Mouse (Mus musculus) heart, postnatal 14 days (tissue): ENCODE measurements at regions not wholly inside any gene's neighbourhood (a gene's known extent, or its start where the extent isn't known, plus 50 kb on each side); places are given as distances from the start of the nearest gene placed in this dataset.

ENCODE experiments used
- DNase-seq, 2 experiments: peaks; one replicate each; pipeline ENCODE4 v3.0.0; 2021 to 2022
- intact Hi-C: fragments of 180-260 bp; cut with DNase I; formaldehyde crosslinking; loops from one replicate; pipeline ENCODE4 v1.15.1; 2025

DNA sequence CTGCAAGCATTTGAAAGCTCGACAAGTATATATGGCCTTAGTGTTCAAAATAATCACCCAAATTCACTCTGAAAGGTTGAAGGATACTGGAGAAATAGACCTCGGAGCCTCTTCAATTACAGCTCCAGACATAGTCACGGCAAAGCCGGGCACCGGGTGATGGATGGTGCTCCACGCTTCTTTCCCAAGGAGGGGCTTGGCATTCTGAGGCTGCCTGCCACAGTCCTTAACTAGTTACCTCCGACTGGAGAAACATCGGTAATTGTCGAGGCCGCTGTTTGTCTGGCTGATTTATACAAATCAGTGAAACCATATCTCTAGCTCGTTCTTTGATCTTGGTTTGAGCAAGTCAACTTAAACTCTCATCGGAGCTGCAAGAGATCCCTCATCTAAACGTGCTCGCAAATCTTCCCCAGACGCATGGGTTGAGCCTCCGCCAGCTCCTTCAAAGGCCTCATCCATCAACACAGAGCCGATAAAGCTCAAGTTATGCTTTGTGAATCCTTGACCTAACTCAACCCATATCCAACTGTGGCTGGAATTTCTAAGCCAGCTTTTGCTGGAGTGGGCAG, 145.4 kb upstream of the Stx16 start:
- intact Hi-C loops: no loop called here
- DNase-seq: no peak

DNA sequence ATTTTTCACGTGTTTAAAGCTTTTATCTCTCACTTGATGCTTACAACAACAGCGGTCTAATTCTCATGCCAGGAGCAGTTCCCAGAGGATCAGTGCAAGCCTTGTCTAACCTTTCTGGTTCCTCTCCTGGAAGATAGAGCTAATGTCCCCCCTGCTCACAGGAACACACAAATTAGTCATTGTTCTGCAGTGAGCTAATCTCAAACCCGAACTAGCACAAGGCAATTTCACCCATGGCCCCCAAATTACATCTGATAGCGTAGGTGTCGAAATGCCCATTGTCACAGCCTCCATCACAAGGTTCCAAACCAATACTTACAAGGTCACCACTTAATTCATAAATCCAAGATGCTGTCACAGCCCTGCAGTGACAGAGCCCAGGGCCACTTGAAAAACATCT, 140.4 kb upstream of the Stx16 start:
- no peak for DNase-seq
- intact Hi-C loops: no loop called here

- DNase-seq: no peak
- intact Hi-C loops: no loop called here
These were observed 138.3 kb upstream of the Stx16 start for GRCm38 (mm10) chr2:173937531-173938439.

DNA sequence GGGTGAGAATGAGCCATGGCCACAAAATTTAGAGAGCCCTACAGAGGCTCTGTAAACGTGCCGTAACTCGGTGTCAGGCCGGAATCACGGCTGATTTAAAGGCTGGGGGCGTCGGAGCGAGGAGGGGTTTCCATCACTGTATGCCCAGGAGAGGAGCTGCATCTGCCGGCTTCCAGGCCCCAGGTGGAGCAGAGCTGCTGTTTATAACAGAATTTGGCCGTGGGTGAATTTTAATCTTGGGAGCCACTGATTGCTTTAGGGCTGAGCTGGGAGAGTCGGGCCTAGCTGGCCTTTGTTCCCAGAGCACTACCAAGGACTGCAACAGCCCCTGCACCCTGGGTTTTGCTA, 137.7 kb upstream of the Stx16 start:
- intact Hi-C loops: no loop called here
- no peak for DNase-seq

DNA sequence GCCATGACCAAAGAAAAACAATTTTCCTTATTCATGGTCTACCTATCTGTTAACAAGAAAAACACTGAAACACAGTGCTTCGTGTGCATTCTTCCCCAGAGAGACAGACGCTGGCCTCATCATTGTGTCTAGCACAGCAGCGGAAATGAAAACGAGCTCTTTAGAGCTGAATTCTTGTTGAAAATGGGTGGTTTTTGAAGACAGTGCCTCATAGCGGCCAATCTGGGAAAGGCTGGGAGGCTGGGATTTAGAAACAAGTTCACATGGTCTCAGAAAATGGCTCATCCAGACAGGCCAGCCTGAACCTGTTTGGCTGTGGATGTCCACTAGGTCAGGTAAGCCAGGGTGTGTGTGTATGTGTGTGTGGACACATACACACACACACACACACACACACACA, 130.7 kb upstream of the Stx16 start:
- DNase-seq: no peak
- intact Hi-C loops: no loop called here

DNA sequence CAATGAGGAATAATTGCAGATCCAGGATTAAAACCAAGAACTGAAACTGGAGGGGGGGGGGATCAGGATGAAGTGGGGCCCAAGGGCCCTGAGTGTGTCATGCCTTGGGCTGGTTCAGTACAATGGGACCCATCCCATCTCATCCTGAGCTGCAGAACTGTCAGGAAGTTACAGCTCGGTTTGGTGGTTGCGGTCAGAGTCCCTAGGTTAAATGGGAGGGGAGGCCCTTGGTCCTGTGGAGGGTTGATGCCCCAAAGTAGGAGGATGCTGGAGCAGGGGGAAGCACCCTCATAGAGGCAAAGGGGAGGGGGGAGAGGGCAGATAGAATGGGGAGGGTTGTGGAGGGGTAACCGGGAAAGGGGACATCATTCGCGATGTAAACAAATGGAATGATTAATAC, 127.5 kb upstream of the Stx16 start:
- intact Hi-C loops: no loop called here
- DNase-seq: no peak

DNA sequence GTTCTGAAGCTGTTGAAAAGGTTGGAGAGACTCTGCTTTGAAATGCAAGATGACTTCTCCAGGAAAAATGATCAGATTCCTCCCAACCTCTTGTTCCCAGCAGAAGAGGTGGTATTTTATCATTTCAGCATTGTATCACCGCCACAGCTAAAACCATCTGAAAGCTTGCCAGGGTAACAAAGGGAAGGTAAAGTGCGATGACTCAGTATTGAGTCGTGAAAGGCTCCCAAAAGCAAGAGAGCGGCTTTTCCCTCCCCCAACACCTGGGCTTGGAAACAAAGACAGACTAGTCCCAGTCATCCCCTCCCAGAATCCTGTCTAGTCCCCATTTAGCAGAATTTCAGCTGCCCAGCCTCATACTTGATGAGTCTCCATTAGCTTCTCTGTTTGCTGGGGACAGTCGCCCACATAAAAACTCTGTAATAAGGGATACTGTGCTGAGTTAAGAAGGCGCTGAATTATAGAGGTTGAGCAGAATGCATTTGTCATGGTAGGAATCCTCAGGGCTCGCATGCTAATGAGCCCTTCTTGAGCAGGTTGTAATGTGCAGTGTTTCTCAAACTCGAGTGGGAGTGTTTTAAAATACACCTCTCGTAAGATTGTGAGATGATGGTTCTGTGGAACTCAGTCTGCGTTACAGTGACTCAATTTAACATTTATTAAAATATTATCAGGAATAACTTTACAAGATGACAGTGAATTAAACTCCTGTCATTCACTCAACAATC, 125.8 kb upstream of the Stx16 start:
- intact Hi-C loops: no loop called here
- DNase-seq: no peak

DNA sequence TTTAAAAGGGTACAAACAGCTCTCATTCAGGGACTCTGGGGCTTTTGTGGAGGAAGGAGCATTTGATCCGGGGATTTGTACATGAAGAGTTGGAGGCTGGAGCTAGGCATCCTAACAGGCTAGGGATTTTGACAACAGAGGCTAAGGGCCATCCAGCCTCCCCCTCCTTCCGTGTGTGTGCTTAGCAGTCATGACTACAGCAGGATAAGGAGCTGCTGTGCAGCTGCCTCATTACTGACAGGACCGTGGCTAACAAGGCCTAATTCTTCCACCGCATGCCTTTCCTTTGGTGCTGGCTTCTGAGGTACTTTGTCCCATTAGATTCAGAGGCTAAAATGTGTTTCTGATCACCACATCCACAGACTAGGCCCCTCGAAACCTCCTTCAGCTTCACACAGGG, 110.0 kb upstream of the Stx16 start:
- intact Hi-C loops: no loop called here
- no peak for DNase-seq

- intact Hi-C loops: no loop called here
- no peak for DNase-seq
These were observed 105.3 kb upstream of the Stx16 start for GRCm38 (mm10) chr2:173970789-173971188.

GRCm38 (mm10) chr2:173976314-173977053, 99.6 kb upstream of the Stx16 start:
- intact Hi-C loops: no loop called here
- no peak for DNase-seq

- no peak for DNase-seq
- intact Hi-C loops: no loop called here
These were observed 98.7 kb upstream of the Stx16 start for GRCm38 (mm10) chr2:173977236-173978053.

DNA sequence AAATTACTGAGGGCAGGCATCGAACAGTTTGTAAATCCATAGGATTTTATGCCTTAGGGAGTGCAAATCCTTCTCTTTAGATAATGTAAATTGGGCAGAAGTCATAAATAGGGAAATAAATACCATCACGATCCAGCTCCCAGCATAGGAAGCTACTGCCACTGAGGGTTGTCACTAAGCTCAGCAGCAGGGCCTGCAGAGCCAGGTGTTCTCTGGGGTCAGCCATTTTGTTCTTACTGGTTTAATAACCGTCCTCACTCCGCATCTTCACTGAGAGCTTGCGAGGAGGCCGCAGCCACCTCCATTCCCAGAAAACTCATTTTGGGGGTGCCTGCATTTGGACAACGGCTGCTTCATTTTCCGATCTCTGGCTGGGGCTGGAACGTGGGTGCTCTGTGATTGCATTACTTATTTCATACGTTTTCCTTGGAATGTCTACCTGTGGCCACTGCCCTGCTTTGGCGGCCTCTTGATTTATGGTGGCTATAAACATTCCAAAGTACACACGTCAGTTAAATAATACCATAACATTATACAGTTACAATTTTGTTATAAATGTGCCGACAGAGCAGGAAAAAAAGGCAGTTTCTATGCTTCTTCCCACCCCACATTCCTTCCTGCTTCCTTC, 97.9 kb upstream of the Stx16 start:
- no peak for DNase-seq
- intact Hi-C loops: no loop called here

- intact Hi-C loops: no loop called here
These were observed 95.1 kb upstream of the Stx16 start for GRCm38 (mm10) chr2:173981036-173981435.

GRCm38 (mm10) chr2:173987516-173987915, 88.6 kb upstream of the Stx16 start:
- DNase-seq: no peak
- intact Hi-C loops: no loop called here

More at GRCm38 (mm10) chr2:173981036-173981435, 95.1 kb upstream of the Stx16 start:
- DNase-seq: no peak

DNA sequence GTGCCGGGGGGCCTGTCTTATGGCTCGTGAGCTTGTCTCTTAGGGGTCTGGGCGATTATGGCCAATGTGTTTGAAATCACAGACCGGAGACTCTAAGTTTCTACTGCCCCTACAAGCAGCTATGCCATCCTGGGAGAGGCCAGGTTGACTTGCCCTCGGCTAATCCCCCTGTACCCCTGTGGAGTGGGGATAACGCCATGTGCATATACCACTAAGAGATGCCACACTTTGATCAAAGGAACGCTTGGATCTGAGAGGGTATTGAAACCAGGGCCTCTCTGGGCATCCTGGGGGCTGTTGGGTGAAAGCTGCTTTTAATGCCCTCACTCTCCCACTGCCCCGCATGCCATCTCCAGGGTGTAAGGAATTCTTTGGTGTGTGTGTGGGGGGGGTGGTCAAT, 88.2 kb upstream of the Stx16 start:
- intact Hi-C loops: no loop called here
- no peak for DNase-seq

DNA sequence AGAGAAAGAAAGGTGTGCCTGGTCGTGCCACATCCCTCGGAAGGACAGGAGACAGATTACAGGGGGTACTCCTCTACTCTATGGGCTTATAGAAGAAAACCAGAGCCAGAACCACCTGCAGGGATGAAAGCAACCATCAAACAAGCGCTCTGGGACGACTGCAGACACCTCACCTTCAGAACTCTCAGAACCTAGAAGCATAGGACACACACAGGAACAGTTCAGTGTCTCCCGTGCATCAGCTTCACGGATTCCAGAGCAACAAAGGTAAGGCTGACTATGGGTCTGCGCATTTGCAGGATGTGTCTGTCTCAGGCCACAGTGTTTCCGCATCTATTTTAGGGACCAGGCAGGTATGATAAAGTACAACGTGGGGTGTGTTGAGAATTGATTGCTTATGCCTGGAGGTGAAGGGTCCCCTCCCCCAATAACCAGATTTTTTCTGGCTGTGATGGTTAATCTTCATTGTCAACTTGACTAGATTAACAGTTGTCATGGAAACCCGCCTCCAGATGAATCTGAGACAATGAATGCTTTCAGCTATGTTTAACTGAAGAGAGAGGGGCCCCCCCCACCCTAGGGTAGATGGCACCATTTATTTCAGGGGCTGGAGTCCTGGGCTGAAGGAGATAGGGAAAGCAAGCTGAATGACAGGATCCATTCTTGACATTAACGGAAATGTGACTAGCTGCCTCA, 87.3 kb upstream of the Stx16 start:
- intact Hi-C loops: no loop called here

GRCm38 (mm10) chr2:173990664-173991063, 85.4 kb upstream of the Stx16 start:
- intact Hi-C loops: no loop called here
- no peak for DNase-seq

More for the DNA sequence above, 87.3 kb upstream of the Stx16 start:
- no peak for DNase-seq

DNA sequence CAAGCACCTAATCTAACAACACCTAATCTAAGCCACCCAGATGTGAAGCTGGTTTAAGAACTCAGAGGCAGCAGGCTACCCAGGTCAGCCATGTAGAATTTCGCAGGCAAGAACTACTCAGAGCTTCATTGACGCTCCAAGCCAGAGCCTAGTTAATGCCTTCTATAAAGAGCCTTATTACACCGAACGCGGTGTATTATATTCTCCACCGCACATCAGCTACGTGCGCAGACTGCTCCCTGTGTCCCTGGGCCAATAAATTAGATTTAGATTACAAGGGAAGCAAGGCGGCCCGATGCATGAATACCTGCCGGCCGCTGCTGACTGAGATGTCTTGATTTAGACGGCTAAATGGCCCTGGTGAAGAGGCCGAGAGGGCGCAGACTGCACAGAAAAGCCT, 84.7 kb upstream of the Stx16 start:
- intact Hi-C loops: no loop called here
- DNase-seq: no peak

DNA sequence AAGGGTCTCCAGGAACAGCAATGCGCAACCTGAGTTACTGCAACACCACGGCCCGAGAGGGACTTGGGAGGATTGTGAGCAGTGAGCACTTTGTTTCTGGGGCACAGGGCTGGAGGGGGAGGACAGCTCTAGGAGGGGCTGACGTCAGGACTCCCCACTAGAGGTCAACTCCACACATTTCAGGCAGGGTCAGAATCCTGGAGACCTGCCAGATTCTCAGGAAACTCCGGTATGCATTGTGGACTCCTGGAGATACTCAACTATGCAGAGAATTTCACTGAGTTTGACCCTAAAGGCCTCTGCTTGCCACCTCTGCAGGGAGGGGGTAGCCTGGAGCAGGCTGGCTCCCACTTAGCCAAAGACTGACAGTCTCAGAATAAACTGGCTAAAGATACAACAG, 84.1 kb upstream of the Stx16 start:
- intact Hi-C loops: no loop called here
- no peak for DNase-seq
